Mouse (Mus musculus) 416B (cell line): ENCODE measurements at regions not wholly inside any gene's neighbourhood (a gene's known extent, or its start where the extent isn't known, plus 50 kb on each side); places are given as distances from the start of the nearest gene placed in this dataset.

ENCODE experiments used
- DNase-seq: peaks from one replicate; pipeline ENCODE4 v3.0.0; 2011; ENCODE audit warnings: low read depth

DNA sequence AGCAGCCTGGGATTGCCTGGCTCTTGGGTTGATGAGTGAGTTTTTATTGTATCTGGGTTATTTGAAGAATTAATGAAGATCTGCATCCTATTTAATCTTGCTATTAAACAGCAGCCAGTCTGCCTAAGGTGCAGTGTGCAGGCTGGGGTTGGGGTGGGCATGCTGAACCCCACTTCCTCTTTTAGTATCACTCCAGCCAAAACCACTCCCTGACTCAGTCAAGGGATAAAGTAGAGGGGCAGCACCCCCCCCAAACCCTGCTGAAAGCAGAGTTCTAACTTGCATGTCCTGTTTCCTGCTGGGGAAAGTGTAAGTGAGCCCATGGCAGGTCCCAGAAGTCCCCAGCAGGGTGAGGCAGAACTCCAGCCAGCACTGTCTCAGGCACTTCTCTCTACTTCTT lies 292.7 kb upstream of the Rtl1 start:
- DNase-seq, result no peak

DNA sequence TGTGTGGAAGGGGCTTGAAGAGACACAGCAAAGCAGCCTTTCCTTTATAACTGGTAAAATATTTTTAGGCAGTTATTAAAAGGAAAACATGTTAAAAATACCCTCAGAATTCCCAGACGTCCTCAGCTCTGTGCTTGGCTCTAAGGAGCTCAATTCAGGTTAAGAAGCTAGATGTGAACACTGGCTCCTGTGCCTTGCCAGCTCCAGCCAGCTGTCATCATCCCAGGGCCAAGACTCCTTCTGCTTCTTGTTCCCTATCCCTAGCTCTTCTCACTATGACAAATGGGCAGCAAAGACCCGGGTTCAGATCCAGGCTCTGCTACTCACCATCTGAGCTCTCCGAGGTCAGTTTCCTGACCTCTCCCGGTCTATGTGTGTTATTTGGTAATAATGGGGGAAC lies 293.5 kb upstream of the Rtl1 start:
- DNase-seq, result no peak

GRCm38 (mm10) chr12:109895389-109895788 lies 295.3 kb upstream of the Rtl1 start:
- DNase-seq, result no peak

DNA sequence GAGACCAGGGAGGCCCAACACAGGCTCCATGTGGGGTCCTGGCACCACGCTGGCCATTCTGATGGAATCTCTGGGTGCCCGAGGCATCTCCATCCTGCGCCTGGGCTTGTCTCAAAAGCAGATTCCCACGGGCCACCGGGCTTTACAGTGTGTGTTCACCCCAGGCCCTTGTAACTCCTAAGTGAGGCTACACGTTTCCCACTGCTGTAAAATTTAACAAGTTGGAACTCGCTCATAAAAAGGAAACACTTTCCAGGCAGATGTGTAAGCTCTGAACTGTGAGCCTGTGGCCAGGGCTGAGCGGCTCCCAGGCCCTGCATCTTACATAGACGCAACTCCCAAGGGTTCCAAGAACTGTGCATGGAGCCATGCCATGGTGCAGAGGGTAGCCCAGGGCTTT lies 296.3 kb upstream of the Rtl1 start:
- no peak for DNase-seq

DNA sequence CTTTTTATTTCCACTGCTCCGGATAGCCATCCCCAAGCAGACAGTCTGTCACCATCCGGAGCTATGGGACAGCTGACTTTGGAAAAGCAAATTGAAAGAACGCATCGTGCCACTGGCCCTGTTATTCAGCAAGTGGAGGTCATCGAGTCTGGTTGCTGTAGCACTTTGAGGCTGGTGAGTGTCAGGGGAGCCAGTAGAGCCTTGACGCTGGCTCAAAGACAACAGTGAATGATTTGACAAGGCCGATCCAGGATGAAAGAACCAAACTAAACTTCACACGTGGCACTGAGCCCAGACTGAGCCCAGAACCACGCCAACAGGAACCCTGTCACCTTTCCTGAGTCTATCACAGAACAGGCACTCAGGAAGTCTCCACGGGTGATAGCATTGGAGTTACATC lies 296.8 kb upstream of the Rtl1 start:
- DNase-seq, result no peak

GRCm38 (mm10) chr12:109897861-109898385 lies 297.8 kb upstream of the Rtl1 start:
- DNase-seq, result no peak

GRCm38 (mm10) chr12:109899420-109899819 lies 299.3 kb upstream of the Rtl1 start:
- DNase-seq, result no peak

DNA sequence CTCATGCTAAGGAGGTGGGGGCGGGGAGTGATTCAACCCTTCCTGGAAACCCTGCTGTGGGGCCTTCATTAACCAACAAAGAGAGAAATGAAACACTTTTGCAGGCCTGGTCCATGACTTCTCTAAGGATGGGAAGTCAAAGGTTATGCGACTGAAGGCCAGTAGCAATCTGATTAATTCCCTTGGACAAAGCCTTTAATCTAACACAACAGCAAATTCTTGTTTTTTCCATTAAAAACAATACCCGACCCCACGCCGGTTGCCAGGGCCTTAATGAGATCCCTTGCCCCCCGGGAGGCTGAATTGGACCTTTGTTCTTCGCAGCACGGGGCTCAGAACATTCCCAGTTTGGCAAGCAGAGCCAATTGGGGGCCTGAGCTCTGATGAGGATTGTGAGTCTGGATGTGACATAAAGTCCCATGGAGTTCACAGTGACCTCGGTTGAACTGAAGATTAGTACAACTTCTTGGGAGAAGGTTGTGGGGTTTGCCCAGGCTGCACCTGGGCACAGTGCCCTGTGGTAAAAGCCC lies 310.9 kb upstream of the Rtl1 start:
- DNase-seq, result no peak

- DNase-seq, result no peak
These were observed 311.4 kb upstream of the Rtl1 start for GRCm38 (mm10) chr12:109911506-109911905.

GRCm38 (mm10) chr12:109917761-109918160 lies 317.6 kb upstream of the Rtl1 start:
- DNase-seq, result no peak

DNA sequence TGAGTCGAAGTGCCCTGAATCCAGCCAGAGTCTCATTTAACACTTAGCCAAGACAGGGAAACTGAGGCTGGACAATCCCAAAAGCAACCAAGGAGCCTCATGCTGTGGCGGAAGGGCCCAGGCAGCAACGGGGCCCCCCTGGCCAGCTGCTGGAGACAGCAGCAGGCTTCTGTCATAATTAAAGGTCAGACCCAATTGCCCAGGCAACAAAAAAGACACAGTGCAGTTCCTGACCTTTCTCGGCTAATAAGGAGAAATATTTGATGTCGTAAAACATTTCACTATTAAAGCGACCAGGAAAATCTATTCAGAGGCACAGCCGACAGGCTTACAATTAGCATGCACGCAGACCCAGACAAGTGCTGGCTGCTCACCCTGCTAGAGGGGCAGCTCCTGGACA lies 318.8 kb upstream of the Rtl1 start:
- DNase-seq, result no peak

GRCm38 (mm10) chr12:109922111-109922510 lies 322.0 kb upstream of the Rtl1 start:
- no peak for DNase-seq

DNA sequence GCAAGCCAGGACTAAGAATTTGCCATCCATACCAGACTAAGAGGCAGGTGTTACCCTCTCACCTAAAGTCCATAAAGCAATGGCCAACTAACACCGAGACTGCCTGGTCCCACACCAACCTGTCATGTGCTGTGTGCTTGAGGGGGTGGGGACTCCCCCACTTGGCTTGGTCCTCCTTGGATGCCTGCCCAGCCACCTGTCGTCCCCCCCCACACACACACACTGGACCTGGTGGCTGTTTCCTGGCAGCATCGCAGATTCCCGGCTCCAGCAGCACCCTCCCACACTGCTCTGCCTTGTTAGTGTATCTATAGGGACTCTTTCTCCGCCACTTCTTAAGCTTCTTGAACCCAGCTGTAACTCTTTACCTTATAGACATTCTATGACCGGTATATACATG lies 325.7 kb upstream of the Rtl1 start:
- no peak for DNase-seq

DNA sequence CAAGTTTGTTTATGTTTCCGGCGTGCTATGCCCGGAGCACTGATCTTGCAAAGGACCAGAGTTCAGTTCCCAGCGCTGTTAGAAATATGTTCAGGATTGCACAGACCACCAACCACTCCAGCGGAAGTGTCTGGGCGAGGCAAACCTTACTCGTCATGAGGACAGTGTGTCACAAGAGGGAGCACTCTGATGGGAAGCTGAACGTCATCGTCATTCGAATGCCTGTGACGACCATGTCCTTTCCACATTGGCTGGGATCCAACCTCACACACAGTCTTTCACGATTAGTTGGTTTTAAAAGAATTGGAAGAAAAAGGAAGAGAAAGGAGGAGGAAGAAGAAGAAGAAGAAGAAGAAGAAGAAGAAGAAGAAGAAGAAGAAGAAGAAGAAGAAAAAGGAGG lies 326.5 kb upstream of the Rtl1 start:
- no peak for DNase-seq

DNA sequence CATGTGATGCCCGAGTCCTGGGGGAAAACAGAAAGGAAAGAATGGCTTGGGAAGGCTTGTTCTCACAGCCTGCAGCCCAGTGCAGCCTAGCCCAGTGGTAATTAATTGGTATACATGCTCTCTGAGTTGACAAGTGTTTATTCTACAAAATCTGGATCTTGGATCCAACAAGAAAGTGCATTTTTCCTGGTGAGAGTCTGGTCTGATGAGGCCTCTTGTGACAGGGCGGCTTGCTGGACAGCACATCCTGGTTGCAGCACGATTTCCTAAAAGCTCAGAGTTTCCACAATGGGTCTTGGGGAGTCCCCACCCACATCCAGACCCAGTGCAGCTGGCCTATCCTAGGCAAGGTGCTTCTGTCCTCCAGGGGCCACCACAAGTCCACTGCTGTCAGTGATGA lies 332.7 kb upstream of the Dio3 start:
- no peak for DNase-seq

GRCm38 (mm10) chr12:109946936-109947335 lies 331.9 kb upstream of the Dio3 start:
- no peak for DNase-seq

GRCm38 (mm10) chr12:109947886-109948433 lies 330.9 kb upstream of the Dio3 start:
- DNase-seq, result no peak

DNA sequence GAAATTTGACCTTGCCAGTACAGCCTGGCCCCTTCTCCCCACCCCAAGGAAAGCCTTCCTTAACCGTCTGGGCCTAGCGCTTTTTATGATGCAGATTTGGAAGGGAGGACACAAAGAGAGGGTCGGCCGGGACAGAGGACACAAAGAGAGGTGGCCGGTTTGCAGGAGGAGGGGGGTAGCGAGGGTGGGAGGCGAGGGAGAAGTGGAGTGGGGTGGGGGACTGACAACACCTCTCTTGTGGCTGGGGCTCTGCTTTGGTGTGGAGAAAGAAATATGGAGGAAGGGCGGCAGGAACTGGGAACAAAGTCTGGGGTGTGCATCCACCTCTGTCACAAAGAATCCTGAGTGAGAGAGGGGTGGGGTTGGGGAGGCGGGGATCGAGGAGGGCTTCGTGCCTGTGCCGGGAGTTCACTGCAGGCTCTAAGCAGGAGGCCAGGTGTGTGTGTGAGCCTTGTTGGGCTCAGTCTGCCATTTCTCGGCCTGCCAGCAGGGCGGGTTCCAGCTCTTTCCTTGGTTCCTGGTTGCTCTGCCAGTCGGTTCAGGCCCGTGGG lies 330.4 kb upstream of the Dio3 start:
- DNase-seq, result no peak

GRCm38 (mm10) chr12:109949231-109949965 lies 329.5 kb upstream of the Dio3 start:
- no peak for DNase-seq

DNA sequence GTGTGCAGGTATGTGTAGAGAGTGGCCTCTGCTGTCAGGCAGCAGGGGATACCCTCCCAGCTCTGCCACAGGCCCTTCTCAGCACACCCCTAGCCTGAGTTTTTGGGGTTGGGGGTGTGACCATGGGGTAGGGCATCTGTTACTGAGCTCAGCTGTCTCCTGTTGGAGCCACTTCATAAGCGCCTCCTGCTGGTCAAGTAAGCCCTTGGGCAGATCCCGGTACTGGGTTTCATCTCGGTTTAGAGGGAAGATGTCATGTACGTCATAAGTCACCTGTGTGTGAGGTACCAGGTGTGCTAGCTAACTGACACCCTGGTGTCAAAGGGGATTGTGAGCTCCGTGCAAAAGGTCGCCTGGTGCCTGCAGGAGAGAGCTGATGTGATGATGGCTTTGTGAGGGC lies 328.2 kb upstream of the Dio3 start:
- no peak for DNase-seq

- no peak for DNase-seq
These were observed 327.4 kb upstream of the Dio3 start for GRCm38 (mm10) chr12:109951473-109951872.

- DNase-seq, result no peak
These were observed 326.9 kb upstream of the Dio3 start for GRCm38 (mm10) chr12:109951884-109952456.

DNA sequence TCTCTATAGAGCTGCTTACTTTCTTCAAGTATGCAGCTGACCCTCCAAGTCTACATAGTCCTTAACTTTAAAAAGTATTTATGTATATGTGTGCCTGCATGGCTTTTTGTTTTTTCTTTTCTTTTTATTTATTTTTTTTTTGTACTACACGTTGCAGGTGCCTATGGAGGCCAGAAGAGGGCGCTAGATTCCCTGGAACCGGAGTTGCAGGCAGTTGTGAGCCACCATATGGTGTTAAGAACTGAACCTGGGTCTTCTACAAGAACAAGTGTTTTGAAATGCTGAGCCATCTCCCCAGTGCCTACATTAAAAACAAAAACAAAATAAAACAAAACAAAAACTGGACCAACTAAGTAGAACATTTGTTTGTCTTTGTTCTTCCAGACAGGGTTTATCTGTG lies 325.9 kb upstream of the Dio3 start:
- no peak for DNase-seq
